Mouse (Mus musculus) cerebellum, adult (tissue): ENCODE measurements around the gene Slc2a9.
A peak's percentile ranks its signal among the peaks of the same experiment; 100 is the strongest.

Source experiments
- ATAC-seq: cut with Nextera tagmentation; 2 replicates; pipeline ENCODE4 v1.9.2; 2017; ENCODE audit warnings: mild to moderate bottlenecking, moderate library complexity, mixed read lengths; ENCODE audit not compliant: insufficient number of reproducible peaks, low FRiP score, low TSS enrichment

The Slc2a9 gene

GRCm38 (mm10) chr5:38418799-38419198 is 84.1 kb downstream of the Slc2a9 start:
- ATAC-seq: no peak

- ATAC-seq: 0 out of 2 replicates have a peak, but pooled peaks have one; percentile 45
These were observed 99.3 kb downstream of the Slc2a9 start for GRCm38 (mm10) chr5:38403612-38404011.

GRCm38 (mm10) chr5:38402288-38402687 is 100.7 kb downstream of the Slc2a9 start:
- ATAC-seq: no peak

- no peak for ATAC-seq
These were observed 114.1 kb downstream of the Slc2a9 start for GRCm38 (mm10) chr5:38388857-38389256.

GRCm38 (mm10) chr5:38388420-38388823 is 114.5 kb downstream of the Slc2a9 start:
- no peak for ATAC-seq

- no peak for ATAC-seq
These were observed 123.0 kb downstream of the Slc2a9 start for GRCm38 (mm10) chr5:38379970-38380369.

- no peak for ATAC-seq
These were observed 130.6 kb downstream of the Slc2a9 start for GRCm38 (mm10) chr5:38372369-38372768.

- ATAC-seq: no peak
These were observed 131.6 kb downstream of the Slc2a9 start for GRCm38 (mm10) chr5:38371308-38371707.

- ATAC-seq: no peak
These were observed 136.1 kb downstream of the Slc2a9 start for GRCm38 (mm10) chr5:38366650-38367470.

GRCm38 (mm10) chr5:38365521-38365920 is 137.4 kb downstream of the Slc2a9 start:
- no peak for ATAC-seq

- no peak for ATAC-seq
These were observed 138.5 kb downstream of the Slc2a9 start for GRCm38 (mm10) chr5:38364396-38364795.

- no peak for ATAC-seq
These were observed 143.2 kb downstream of the Slc2a9 start for GRCm38 (mm10) chr5:38359716-38360115.

GRCm38 (mm10) chr5:38356927-38357326 is 146.0 kb downstream of the Slc2a9 start:
- no peak for ATAC-seq

GRCm38 (mm10) chr5:38350351-38350929 is 152.5 kb downstream of the Slc2a9 start:
- ATAC-seq: no peak

GRCm38 (mm10) chr5:38346646-38347432 is 156.1 kb downstream of the Slc2a9 start:
- ATAC-seq: no peak

- ATAC-seq: no peak
These were observed 159.8 kb downstream of the Slc2a9 start for GRCm38 (mm10) chr5:38343101-38343500.

- ATAC-seq: no peak; the same call in 1 of the 2 replicates
These were observed 168.4 kb downstream of the Slc2a9 start for GRCm38 (mm10) chr5:38334582-38334981.

- no peak for ATAC-seq
These were observed 169.6 kb downstream of the Slc2a9 start for GRCm38 (mm10) chr5:38333381-38333780.

- no peak for ATAC-seq
These were observed 183.8 kb downstream of the Slc2a9 start, which contains the start of gene Drd5 for GRCm38 (mm10) chr5:38318966-38319786. TSS of gene Drd5 (plus strand) at chr5:38319367.

- no peak for ATAC-seq
These were observed 193.1 kb downstream of the Slc2a9 start for GRCm38 (mm10) chr5:38309795-38310194.
